Mouse (Mus musculus) liver, postnatal 0 days (tissue): ENCODE measurements around the gene Entpd5. TPM values are rescaled to one million over a fixed set of nuclear protein-coding genes. Genes with fewer than 3 reads are reported as not detected.

Source experiments
- ATAC-seq: fragments of 200-750 bp; cut with Nextera tagmentation; 2 replicates; pipeline ENCODE4 v1.8.0; 2017; ENCODE audit warnings: mild to moderate bottlenecking, moderate library complexity
- DNase-seq: peaks from one replicate; pipeline ENCODE4 v3.0.0-alpha.2; 2016
- H3K27ac ChIP-seq: fragments of 300-500 bp; sonication (generic); 2 replicates; pipeline ENCODE4 v1.5.1; 2014; ENCODE audit warnings: antibody characterized with exemption, moderate library complexity, mild to moderate bottlenecking, low read depth
- H3K27me3 ChIP-seq: fragments of 300-500 bp; sonication (generic); 2 replicates; pipeline ENCODE4 v1.6.1; 2014; ENCODE audit warnings: low read length, control low read depth, mixed read lengths; ENCODE audit not compliant: insufficient read depth
- H3K36me3 ChIP-seq: fragments of 300-500 bp; sonication (generic); replicated peaks from 2 replicates; pipeline ENCODE4 v1.6.1; 2014; ENCODE audit warnings: mild to moderate bottlenecking, control low read depth, low read length, moderate library complexity, mixed read lengths; ENCODE audit not compliant: insufficient read depth
- H3K4me1 ChIP-seq: fragments of 300-500 bp; sonication (generic); 2 replicates; pipeline ENCODE4 v1.6.1; 2014; ENCODE audit warnings: antibody characterized with exemption, mild to moderate bottlenecking, control low read depth; ENCODE audit not compliant: insufficient read depth
- H3K4me2 ChIP-seq: fragments of 300-500 bp; sonication (generic); 2 replicates; pipeline ENCODE4 v1.6.1; 2014; ENCODE audit warnings: low read depth, mild to moderate bottlenecking, low read length, moderate library complexity, mixed read lengths
- H3K4me3 ChIP-seq: fragments of 300-500 bp; sonication (generic); 2 replicates; pipeline ENCODE4 v1.5.1; 2014; ENCODE audit warnings: low read depth, low read length
- H3K9ac ChIP-seq: fragments of 300-500 bp; sonication (generic); replicated peaks from 2 replicates; pipeline ENCODE4 v1.6.1; 2014; ENCODE audit warnings: mild to moderate bottlenecking, moderate library complexity
- H3K9me3 ChIP-seq: fragments of 300-500 bp; sonication (generic); 2 replicates; pipeline ENCODE4 v1.6.1; 2016; ENCODE audit warnings: mild to moderate bottlenecking, control low read depth, low read length, mixed read lengths
- CTCF ChIP-seq: sonication (generic); IDR thresholded peaks from 2 replicates; pipeline ENCODE4 v1.5.1; 2016; ENCODE audit warnings: antibody characterized with exemption, low read depth
- EP300 ChIP-seq: IDR thresholded peaks from 2 replicates; pipeline ENCODE4 v1.6.1; 2016; ENCODE audit warnings: antibody characterized with exemption, low read depth, mild to moderate bottlenecking
- WGBS: fragments of 180-500 bp; shearing (Covaris S2); extraction: QIAGEN DNeasy Blood & Tissue Kit; methylation state at CpG from one replicate; pipeline ENCODE4 v1.1.7; 2014; ENCODE audit not compliant: insufficient replicate concordance; 5-methylcytosine and 5-hydroxymethylcytosine counted together
- polyA plus RNA-seq: library from polyadenylated mRNA; unstranded; fragments of >200 nt; fragmentation: Nextera tagmentation; extraction: Ambion mirVana; gene quantifications from 2 replicates; pipeline ENCODE4 v1.2.1, GENCODE M21; 2015

Gene Entpd5
- polyA plus RNA-seq, 1 experiment from 2014 or later: 24.8 TPM

DNA sequence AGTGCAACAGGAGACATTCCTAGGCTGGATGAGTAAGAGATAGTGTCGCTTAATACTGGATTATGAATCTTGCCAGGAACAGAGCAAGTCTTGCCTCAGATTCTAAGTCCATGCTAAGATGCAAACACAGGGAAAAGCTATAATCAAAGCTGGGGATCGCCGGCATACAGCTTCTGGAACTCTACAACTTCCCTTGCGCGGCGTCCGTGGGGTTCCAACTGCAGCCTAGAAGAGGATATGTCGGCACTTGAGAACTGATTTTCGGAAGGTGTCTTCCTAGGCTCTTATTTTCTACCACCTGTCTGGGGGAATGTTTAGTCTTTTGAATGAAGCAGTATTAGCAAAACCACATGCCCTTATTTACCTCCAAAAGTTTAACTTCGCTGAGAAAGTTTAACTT lies 41.1 kb upstream of the Entpd5 start:
- Histone ChIP-seq H3K9me3 (no peaks in the 10 kb centered on the region), H3K27ac (peak overlapping the region; percentile 95), H3K9ac (peak overlapping the region; percentile 80)

GRCm38 (mm10) chr12:84448181-84448580 lies 39.4 kb upstream of the Entpd5 start:
- 83% methylated on average over 6 of the region's 6 CpGs for WGBS
- Histone ChIP-seq H3K27me3 (no peaks in the 10 kb centered on the region), H3K9me3 (no peaks in the 10 kb centered on the region), H3K27ac (no peak overlapping the region), H3K4me2 (no peak overlapping the region), H3K36me3 (no peaks in the 10 kb centered on the region), H3K9ac (no peak overlapping the region), H3K4me3 (no peak overlapping the region), H3K4me1 (peaks cover 10% of the 10 kb centered on the region; the same call in 1 of the 2 replicates)
- DNase-seq (no peak), ATAC-seq (no peak)
- TF ChIP-seq CTCF (no peak), EP300 (no peak)

More for the DNA sequence above, 41.1 kb upstream of the Entpd5 start:
- WGBS: 34% methylated on average over 10 of the region's 10 CpGs
- Histone ChIP-seq H3K4me1 (peaks cover 10% of the 10 kb centered on the region; the same call in 1 of the 2 replicates), H3K36me3 (0 out of 2 replicates have a peak, but pooled peaks cover 3% of the 10 kb centered on the region), H3K27me3 (no peaks in the 10 kb centered on the region), H3K4me3 (peak overlapping the region; percentile 89), H3K4me2 (peak overlapping the region; percentile 91)
- ATAC-seq (no peak), DNase-seq (no peak)
- TF ChIP-seq EP300 (no peak), CTCF (no peak)

DNA sequence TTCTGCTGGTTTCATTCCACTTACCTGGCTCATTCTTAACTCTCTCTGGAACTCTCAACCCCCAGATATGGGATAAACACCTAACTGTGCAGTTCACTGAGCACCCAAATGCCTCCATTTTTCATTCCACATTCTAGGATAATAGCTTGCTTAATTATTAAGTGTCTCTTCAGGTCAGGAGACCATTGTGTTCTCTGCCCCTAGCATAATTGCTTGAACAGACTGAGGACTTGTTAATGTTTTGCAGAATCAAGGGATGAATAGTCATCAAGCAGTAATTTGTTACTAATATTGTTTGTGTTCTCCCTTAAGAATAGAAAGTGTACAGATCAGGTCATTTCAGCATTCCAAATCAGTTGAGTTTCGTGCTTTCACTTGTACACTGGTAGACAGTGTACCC lies 38.6 kb upstream of the Entpd5 start:
- DNase-seq: no peak
- Histone ChIP-seq H3K27me3 (no peaks in the 10 kb centered on the region), H3K9me3 (no peaks in the 10 kb centered on the region), H3K36me3 (no peaks in the 10 kb centered on the region), H3K27ac (no peak overlapping the region), H3K4me3 (no peak overlapping the region), H3K9ac (no peak overlapping the region), H3K4me2 (no peak overlapping the region), H3K4me1 (peaks cover 5% of the 10 kb centered on the region; the same call in 1 of the 2 replicates)
- TF ChIP-seq CTCF (no peak), EP300 (no peak)
- no peak for ATAC-seq
- WGBS: 68% methylated on average over 1 of the region's 1 CpGs

DNA sequence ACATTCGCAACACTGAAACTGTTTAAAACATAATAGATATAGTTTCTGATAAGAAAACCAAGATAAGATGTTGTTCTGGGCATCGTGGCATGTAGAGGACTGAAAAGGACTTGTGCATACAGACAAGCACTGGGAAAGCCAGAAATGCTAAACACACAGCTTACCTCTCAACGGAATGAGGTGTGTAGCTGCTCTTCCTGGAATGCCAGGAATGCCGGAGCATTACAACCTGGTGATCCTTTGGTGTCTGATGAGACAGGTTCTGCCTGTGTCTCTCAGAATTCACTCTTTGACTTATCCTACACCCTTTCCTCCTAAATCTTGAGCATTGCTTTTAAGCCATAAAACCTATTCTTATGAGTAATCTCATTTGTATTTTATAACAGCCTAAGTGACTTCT lies 33.7 kb upstream of the Entpd5 start:
- no peak overlapping the region for H3K4me2 ChIP-seq
- H3K4me1 ChIP-seq: no peaks in the 10 kb centered on the region
- H3K27ac ChIP-seq: no peak overlapping the region
- no peaks in the 10 kb centered on the region for H3K27me3 ChIP-seq
- WGBS: 67% methylated on average over 4 of the region's 4 CpGs
- H3K9ac ChIP-seq: no peak overlapping the region
- H3K9me3 ChIP-seq: no peaks in the 10 kb centered on the region
- H3K4me3 ChIP-seq: no peak overlapping the region
- peaks cover 12% of the 10 kb centered on the region for H3K36me3 ChIP-seq
- TF ChIP-seq EP300 (no peak), CTCF (no peak)
- ATAC-seq (no peak), DNase-seq (no peak)

- Histone ChIP-seq H3K9me3 (no peaks in the 10 kb centered on the region), H3K27ac (no peak overlapping the region), H3K27me3 (no peaks in the 10 kb centered on the region), H3K9ac (no peak overlapping the region), H3K4me3 (no peak overlapping the region), H3K36me3 (peaks cover 15% of the 10 kb centered on the region), H3K4me2 (no peak overlapping the region), H3K4me1 (no peaks in the 10 kb centered on the region)
- TF ChIP-seq CTCF (no peak), EP300 (no peak)
- no peak for ATAC-seq
- 43% methylated on average over 2 of the region's 2 CpGs for WGBS
- DNase-seq: no peak
Observed at GRCm38 (mm10) chr12:84438697-84439096, 29.9 kb upstream of the Entpd5 start.

DNA sequence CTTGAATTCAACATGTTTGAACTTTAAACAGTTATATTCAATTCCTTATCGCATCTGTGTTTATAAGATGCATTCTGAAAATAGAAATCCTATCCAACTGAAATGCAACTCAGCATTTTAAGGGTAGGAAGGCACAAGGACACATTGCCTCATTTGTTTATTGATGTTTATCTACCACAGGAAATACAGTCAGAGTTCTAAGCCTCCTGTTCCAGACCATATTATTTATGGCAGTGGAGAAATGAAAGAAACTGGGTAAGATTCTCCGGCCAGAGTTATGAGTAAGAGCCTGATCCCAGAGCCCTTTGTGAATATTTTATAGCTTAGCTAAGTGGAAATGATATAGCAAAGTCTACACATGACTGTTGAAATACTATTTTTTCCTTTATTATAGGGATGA lies 21.0 kb upstream of the Entpd5 start:
- Histone ChIP-seq H3K27ac (no peak overlapping the region), H3K4me1 (no peaks in the 10 kb centered on the region), H3K4me2 (no peak overlapping the region), H3K4me3 (no peak overlapping the region), H3K9ac (no peak overlapping the region), H3K9me3 (no peaks in the 10 kb centered on the region), H3K27me3 (no peaks in the 10 kb centered on the region), H3K36me3 (peaks cover 11% of the 10 kb centered on the region; the same call in 1 of the 2 replicates)
- 85% methylated on average over 2 of the region's 2 CpGs for WGBS
- TF ChIP-seq EP300 (no peak), CTCF (no peak)
- DNase-seq (no peak), ATAC-seq (no peak)

DNA sequence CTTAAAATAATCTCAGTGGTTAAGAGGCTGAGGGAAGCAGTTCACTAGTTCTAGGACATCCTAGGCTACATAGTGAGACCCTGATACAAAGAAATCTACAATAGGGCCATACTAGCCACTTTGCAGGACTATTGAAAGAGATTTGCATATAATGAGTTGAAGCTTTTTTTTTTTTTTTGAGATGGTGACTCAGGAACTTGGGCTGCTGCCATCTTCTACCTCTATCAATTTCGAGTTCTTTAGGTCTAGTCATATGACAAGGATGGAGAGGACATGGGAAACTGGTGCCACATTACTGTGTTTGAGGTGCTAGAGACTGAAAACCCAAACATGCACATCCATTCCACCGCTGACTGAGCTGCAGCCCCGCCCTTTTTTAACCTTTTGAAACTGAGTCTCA lies 15.2 kb upstream of the Entpd5 start:
- Histone ChIP-seq H3K9ac (no peak overlapping the region), H3K4me1 (no peaks in the 10 kb centered on the region), H3K27me3 (no peaks in the 10 kb centered on the region), H3K4me3 (no peak overlapping the region), H3K27ac (no peak overlapping the region), H3K9me3 (no peaks in the 10 kb centered on the region), H3K4me2 (no peak overlapping the region), H3K36me3 (no peaks in the 10 kb centered on the region)
- ATAC-seq: no peak
- no peak for DNase-seq
- WGBS: 53% methylated on average over 3 of the region's 3 CpGs
- TF ChIP-seq CTCF (no peak), EP300 (no peak)
